In the genomic region with DNA sequence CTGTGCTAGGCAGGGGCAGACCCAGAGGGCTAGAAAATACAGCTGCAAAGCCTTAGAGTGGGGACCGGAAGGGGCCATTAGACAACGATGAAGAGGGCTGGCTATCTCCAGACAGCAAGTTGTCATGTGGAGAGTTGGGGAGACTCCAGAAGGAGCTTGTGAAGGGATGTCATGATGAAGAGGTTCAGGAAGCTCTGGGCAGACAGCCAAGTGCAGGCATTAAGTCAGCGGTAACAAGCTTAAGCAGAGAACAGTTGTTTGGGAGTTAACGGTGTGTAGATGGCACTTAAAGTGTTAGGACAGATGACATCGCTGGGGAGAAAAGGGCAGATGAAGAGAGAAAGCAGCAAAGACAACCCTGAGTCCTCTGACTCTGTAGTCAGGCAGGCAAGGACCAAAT, we compare ENCODE assay signal across 13 mouse cellular contexts. TPM values are rescaled to one million over a fixed set of nuclear protein-coding genes. Genes with fewer than 3 reads are reported as not detected.
DNase-seq lines count a peak whose midpoint lies in the region; ATAC-seq lines count a peak whose summit lies in the region.
"Had no signal": no experiment of that assay in that cellular context is flagged by ENCODE, and none has a peak within 500 bp of the region (broad histone marks: within the 10 kb centered on the region; RNA-seq: fewer than 3 reads in every experiment).

No protein-coding gene starts in this region.

- no peak overlapping the region for H3K9ac ChIP-seq in neural tube, embryonic 14.5 days (replicated peaks; ENCODE audit: low read depth, low read length)
- H3K9ac ChIP-seq: embryonic facial prominence, embryonic 15.5 days; stomach, embryonic 15.5 days had no signal

- no peak overlapping the region for H3K27ac ChIP-seq in neural tube, embryonic 14.5 days (ENCODE audit: low read depth, low read length)
- H3K27ac ChIP-seq: embryonic facial prominence, embryonic 15.5 days; stomach, embryonic 15.5 days had no signal

- H3K4me2 ChIP-seq in neural tube, embryonic 14.5 days (ENCODE audit: low read depth, low read length): no peak overlapping the region
- H3K4me2 ChIP-seq: embryonic facial prominence, embryonic 15.5 days; stomach, embryonic 15.5 days had no signal

- H3K27me3 ChIP-seq in neural tube, embryonic 14.5 days (ENCODE audit: control insufficient read depth, insufficient read depth, low read length): no peaks in the 10 kb centered on the region
- H3K27me3 ChIP-seq: embryonic facial prominence, embryonic 15.5 days; stomach, embryonic 15.5 days had no signal

- H3K4me3 ChIP-seq in neural tube, embryonic 14.5 days (ENCODE audit: low read depth, low read length): no peak overlapping the region
- H3K4me3 ChIP-seq: embryonic facial prominence, embryonic 15.5 days; stomach, embryonic 15.5 days had no signal

- DNase-seq in cerebellum, adult 11 months: peak; percentile 47
- DNase-seq in kidney, postnatal 14 days: peak; percentile 21
- no peak for DNase-seq in kidney, adult 9 months
- peak; percentile 11 for DNase-seq in right cerebral cortex, adult 18-20 months
- no peak for DNase-seq in right cerebral cortex, postnatal 36 days (ENCODE audit: low spot score in 2 of 2)
- no peak for DNase-seq in lung, adult 18-20 months
- DNase-seq: B cell, adult 2 months; liver had no signal

- H3K4me1 ChIP-seq in neural tube, embryonic 14.5 days (ENCODE audit: control insufficient read depth, insufficient read depth, low read length): no peaks in the 10 kb centered on the region
- H3K4me1 ChIP-seq: embryonic facial prominence, embryonic 15.5 days; stomach, embryonic 15.5 days had no signal

- H3K36me3 ChIP-seq in neural tube, embryonic 14.5 days (ENCODE audit: control insufficient read depth, insufficient read depth, low read length): no peaks in the 10 kb centered on the region
- H3K36me3 ChIP-seq: embryonic facial prominence, embryonic 15.5 days; stomach, embryonic 15.5 days had no signal

- no peak; the same call in 1 of the 2 replicates for ATAC-seq in cerebellum, adult (ENCODE audit: insufficient number of reproducible peaks, low FRiP score, low TSS enrichment)
- ATAC-seq in neural tube, embryonic 14.5 days (ENCODE audit: low read depth): peak; percentile 31; the same call in 1 of the 2 replicates
- ATAC-seq: intestine, embryonic 16.5 days had no signal

- no peaks in the 10 kb centered on the region for H3K9me3 ChIP-seq in neural tube, embryonic 14.5 days (ENCODE audit: control insufficient read depth, low read length)
- H3K9me3 ChIP-seq: stomach, embryonic 15.5 days had no signal

- 49% methylated on average over 5 of the region's 5 CpGs for WGBS in neural tube, embryonic 14.5 days

RNA-seq across cellular contexts. Expression of gene Reln, which starts 13.7 kb away (rescaled TPM):
- polyA plus RNA-seq in neural tube, embryonic 14.5 days (2014; fragmentation: Nextera tagmentation; extraction: Ambion mirVana): 118 and 125 TPM in 2 replicates

Comparison
In these comparisons a context has a peak if more than half of its experiments do, and no peak if none do; other contexts are left out.
1. DNase-seq: peak in cerebellum, adult 11 months (single experiment), kidney, postnatal 14 days (single experiment) and right cerebral cortex, adult 18-20 months (single experiment); none in kidney, adult 9 months (single experiment), right cerebral cortex, postnatal 36 days (0 of 2) and lung, adult 18-20 months (0 of 2).